Mouse (Mus musculus) lung, adult 2 months (tissue): ENCODE measurements around the gene Hcst.

ENCODE experiments used
- CTCF ChIP-seq: fragments of 200-500 bp; IDR thresholded peaks from 2 replicates; pipeline ENCODE4 v1.5.1; 2011; ENCODE audit warnings: mild to moderate bottlenecking, low read length, control low read depth; ENCODE audit not compliant: insufficient read depth
- POLR2A ChIP-seq: fragments of 200-500 bp; IDR thresholded peaks from 2 replicates; pipeline ENCODE4 v1.6.1; 2011; ENCODE audit warnings: low read depth, mild to moderate bottlenecking, control low read depth, low read length, borderline replicate concordance; ENCODE audit errors: extremely low read depth

- TF ChIP-seq POLR2A: peak; percentile 24; the same call in 1 of the 2 replicates
- TF ChIP-seq CTCF: peak; percentile 94
Measured at GRCm38 (mm10) chr7:30373501-30373962, 46.1 kb downstream of the Hcst start.
